24 mouse cellular contexts compared by ENCODE assay signal in the genomic region with DNA sequence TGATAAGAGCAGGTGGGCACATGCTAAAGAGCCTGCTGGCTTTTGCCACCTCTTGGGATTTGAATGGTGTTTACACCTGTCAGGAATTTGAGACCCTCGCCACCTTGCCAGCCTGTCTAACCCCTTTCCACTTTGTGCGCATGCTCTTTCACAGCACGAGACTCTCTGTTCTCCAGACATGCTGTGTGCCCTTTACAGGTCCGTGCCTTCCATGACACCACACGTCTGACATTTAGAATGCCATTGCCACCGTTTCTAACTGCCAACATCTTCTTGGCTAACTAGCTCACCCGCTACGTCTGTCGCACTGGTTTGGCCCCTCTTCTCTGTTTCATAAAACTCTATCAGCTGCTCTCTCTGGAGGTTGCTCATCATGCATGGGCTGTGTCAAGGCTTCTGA. TPM values are rescaled to one million over a fixed set of nuclear protein-coding genes. Genes with fewer than 3 reads are reported as not detected.
DNase-seq lines count a peak whose midpoint lies in the region; ATAC-seq and TF ChIP-seq lines count a peak whose summit lies in the region.
"Had no signal": no experiment of that assay in that cellular context is flagged by ENCODE, and none has a peak within 500 bp of the region (broad histone marks: within the 10 kb centered on the region; RNA-seq: fewer than 3 reads in every experiment).

No protein-coding gene starts in this region.

- H3K4me1 ChIP-seq in forebrain, postnatal 0 days (ENCODE audit: insufficient read depth), result no peaks in the 10 kb centered on the region
- no peaks in the 10 kb centered on the region for H3K4me1 ChIP-seq in forebrain, embryonic 13.5 days
- H3K4me1 ChIP-seq: embryonic facial prominence, embryonic 13.5 days; embryonic facial prominence, embryonic 15.5 days had no signal

- peak; percentile 85 for ATAC-seq in forebrain, postnatal 0 days
- ATAC-seq in forebrain, embryonic 13.5 days, result no peak
- ATAC-seq: activated CD4-positive, CD25-positive, alpha-beta regulatory T cell, adult 4 months; CD4-positive, CD25-positive, alpha-beta regulatory T cell, adult 4 months; forebrain, embryonic 14.5 days; forebrain, embryonic 16.5 days; Patski had no signal

- no peak overlapping the region for H3K27ac ChIP-seq in forebrain, postnatal 0 days (ENCODE audit: low read depth, low read length)
- H3K27ac ChIP-seq in forebrain, embryonic 13.5 days, result no peak overlapping the region
- H3K27ac ChIP-seq: embryonic facial prominence, embryonic 13.5 days; embryonic facial prominence, embryonic 15.5 days had no signal

- no peaks in the 10 kb centered on the region for H3K27me3 ChIP-seq in forebrain, postnatal 0 days (ENCODE audit: insufficient read depth, low read length)
- no peaks in the 10 kb centered on the region for H3K27me3 ChIP-seq in forebrain, embryonic 13.5 days
- H3K27me3 ChIP-seq: CH12.LX; embryonic facial prominence, embryonic 13.5 days; embryonic facial prominence, embryonic 15.5 days had no signal

- TF ChIP-seq POLR2A in brain, embryonic 14.5 days (IDR thresholded peaks at IDR 0.05; ENCODE audit: borderline replicate concordance, extremely low read depth, insufficient read depth, insufficient read length, poor library complexity, severe bottlenecking), result no peak

- TF ChIP-seq CTCF in forebrain, postnatal 0 days (IDR thresholded peaks at IDR 0.05; ENCODE audit: low read depth), result no peak
- TF ChIP-seq CTCF in brain, embryonic 14.5 days (IDR thresholded peaks at IDR 0.05; ENCODE audit: borderline replicate concordance, extremely low read depth, insufficient read depth, insufficient read length), result no peak

- no peak overlapping the region for H3K4me3 ChIP-seq in forebrain, postnatal 0 days (ENCODE audit: low read depth, low read length)
- H3K4me3 ChIP-seq in forebrain, embryonic 13.5 days, result no peak overlapping the region
- H3K4me3 ChIP-seq: embryonic facial prominence, embryonic 13.5 days; embryonic facial prominence, embryonic 15.5 days had no signal

- WGBS in forebrain, postnatal 0 days, result 70% methylated on average over 9 of the region's 9 CpGs
- 87% methylated on average over 9 of the region's 9 CpGs for WGBS in forebrain, embryonic 13.5 days

- H3K36me3 ChIP-seq in forebrain, postnatal 0 days (ENCODE audit: insufficient read depth), result no peaks in the 10 kb centered on the region
- H3K36me3 ChIP-seq in forebrain, embryonic 13.5 days (ENCODE audit: poor library complexity, severe bottlenecking), result no peaks in the 10 kb centered on the region
- H3K36me3 ChIP-seq: embryonic facial prominence, embryonic 13.5 days; embryonic facial prominence, embryonic 15.5 days; G1E had no signal

- H3K9me3 ChIP-seq in forebrain, postnatal 0 days (ENCODE audit: low read length), result no peaks in the 10 kb centered on the region
- no peaks in the 10 kb centered on the region for H3K9me3 ChIP-seq in forebrain, embryonic 13.5 days (replicated peaks)
- H3K9me3 ChIP-seq: embryonic facial prominence, embryonic 13.5 days; embryonic facial prominence, embryonic 15.5 days; G1E had no signal

- no peak overlapping the region for H3K9ac ChIP-seq in forebrain, postnatal 0 days
- no peak overlapping the region for H3K9ac ChIP-seq in forebrain, embryonic 13.5 days
- H3K9ac ChIP-seq: embryonic facial prominence, embryonic 13.5 days; embryonic facial prominence, embryonic 15.5 days had no signal

- peak; percentile 30 to 40 for DNase-seq in cerebellum, postnatal 10 days
- DNase-seq in cerebellum, adult 9-10 months, result no peak
- no peak for DNase-seq in forebrain, postnatal 0 days
- peak; percentile 3 for DNase-seq in brain, embryonic 14.5 days (ENCODE audit: low read depth)
- DNase-seq in gastrocnemius, adult 8-10 months (ENCODE audit: low spot score in 2 of 2), result no peak
- DNase-seq: adrenal gland, adult 8-10 months; adrenal gland, postnatal 14 days; adrenal gland, postnatal 36 days; B cell, adult 2 months; cerebellum, adult 11 months; cerebellum, adult 18-20 months; cerebellum, adult 8-10 months; cerebellum, postnatal 36 days; embryo, embryonic 11 days had no signal

- no peak overlapping the region for H3K4me2 ChIP-seq in forebrain, postnatal 0 days (ENCODE audit: low read depth)
- H3K4me2 ChIP-seq in forebrain, embryonic 13.5 days, result no peak overlapping the region
- H3K4me2 ChIP-seq: embryonic facial prominence, embryonic 13.5 days; embryonic facial prominence, embryonic 15.5 days had no signal

RNA-seq across cellular contexts. Expression of a gene that starts 20.5 kb away (rescaled TPM):
- total RNA-seq in forebrain, postnatal 0 days (2014; rRNA removed), result 3.2 and 4.1 TPM in 2 replicates
- 2.0 and 3.1 TPM in 2 replicates for polyA plus RNA-seq in forebrain, postnatal 0 days (2015; fragmentation: Nextera tagmentation; extraction: Ambion mirVana)
- polyA plus RNA-seq in forebrain, embryonic 13.5 days (2015; fragmentation: Nextera tagmentation; extraction: Ambion mirVana), result 11.9 and 12.5 TPM in 2 replicates
- polyA plus RNA-seq in brain, embryonic 14.5 days (2012; rRNA removed), result 6.5 and 8.5 TPM in 2 replicates
- total RNA-seq in gastrocnemius, adult 8-10 months (2022), result 10 to 100 TPM; 14.2 to 23.0 (median 17.6) TPM

Comparison
In these comparisons a context has a peak if more than half of its experiments do, and no peak if none do; other contexts are left out.
1. DNase-seq: peak in cerebellum, postnatal 10 days (2 of 2) and brain, embryonic 14.5 days (single experiment); none in cerebellum, adult 9-10 months (single experiment), forebrain, postnatal 0 days (single experiment) and gastrocnemius, adult 8-10 months (0 of 2).